Mouse (Mus musculus): ENCODE data around the gene Cmtm8. TPM values are rescaled to one million over a fixed set of nuclear protein-coding genes. Genes with fewer than 3 reads are reported as not detected.

Gene Cmtm8
- total RNA-seq, 2 experiments from 2014 or later, result 1.8 to 2.0 TPM

GRCm38 (mm10) chr9:114824166-114824565, 19.8 kb downstream of the Cmtm8 start:
- DNase-seq (ENCODE audit: extremely low spot score in 1 of 2, low spot score in 1 of 2), result no peak

GRCm38 (mm10) chr9:114821548-114822289, 22.2 kb downstream of the Cmtm8 start:
- DNase-seq (ENCODE audit: extremely low spot score in 1 of 2, low spot score in 1 of 2), result no peak

- DNase-seq (ENCODE audit: extremely low spot score in 1 of 2, low spot score in 1 of 2), result no peak
Observed at GRCm38 (mm10) chr9:114818918-114819317, 25.0 kb downstream of the Cmtm8 start.

GRCm38 (mm10) chr9:114817012-114817411, 26.9 kb downstream of the Cmtm8 start:
- no peak for DNase-seq (ENCODE audit: extremely low spot score in 1 of 2, low spot score in 1 of 2)

GRCm38 (mm10) chr9:114816121-114816520, 27.8 kb downstream of the Cmtm8 start:
- DNase-seq (ENCODE audit: extremely low spot score in 1 of 2, low spot score in 1 of 2), result no peak

GRCm38 (mm10) chr9:114815315-114815714, 28.6 kb downstream of the Cmtm8 start:
- DNase-seq (ENCODE audit: extremely low spot score in 1 of 2, low spot score in 1 of 2), result peak in 1 of 2 experiments; percentile 19

- no peak for DNase-seq (ENCODE audit: extremely low spot score in 1 of 2, low spot score in 1 of 2)
Observed at GRCm38 (mm10) chr9:114812001-114812400, 32.0 kb downstream of the Cmtm8 start.

GRCm38 (mm10) chr9:114810837-114811236, 33.1 kb downstream of the Cmtm8 start:
- DNase-seq (ENCODE audit: extremely low spot score in 1 of 2, low spot score in 1 of 2), result no peak

GRCm38 (mm10) chr9:114808671-114809070, 35.3 kb downstream of the Cmtm8 start:
- DNase-seq (ENCODE audit: extremely low spot score in 1 of 2, low spot score in 1 of 2), result no peak

GRCm38 (mm10) chr9:114807261-114807660, 36.7 kb downstream of the Cmtm8 start:
- DNase-seq (ENCODE audit: extremely low spot score in 1 of 2, low spot score in 1 of 2), result no peak

GRCm38 (mm10) chr9:114805151-114805671, 38.7 kb downstream of the Cmtm8 start:
- peak; percentile 29 to 46 for DNase-seq (ENCODE audit: extremely low spot score in 1 of 2, low spot score in 1 of 2)

- DNase-seq (ENCODE audit: extremely low spot score in 1 of 2, low spot score in 1 of 2), result no peak
Observed at GRCm38 (mm10) chr9:114802191-114802590, 41.8 kb downstream of the Cmtm8 start.

GRCm38 (mm10) chr9:114801301-114801700, 42.7 kb downstream of the Cmtm8 start:
- DNase-seq (ENCODE audit: extremely low spot score in 1 of 2, low spot score in 1 of 2), result no peak

- no peak for DNase-seq (ENCODE audit: extremely low spot score in 1 of 2, low spot score in 1 of 2)
Observed at GRCm38 (mm10) chr9:114799498-114800107, 44.4 kb downstream of the Cmtm8 start.

GRCm38 (mm10) chr9:114798845-114799244, 45.1 kb downstream of the Cmtm8 start:
- DNase-seq (ENCODE audit: extremely low spot score in 1 of 2, low spot score in 1 of 2), result no peak

GRCm38 (mm10) chr9:114797329-114798004, 46.5 kb downstream of the Cmtm8 start:
- peak; percentile 83 to 89 for DNase-seq (ENCODE audit: extremely low spot score in 1 of 2, low spot score in 1 of 2)

GRCm38 (mm10) chr9:114796473-114797050, 47.4 kb downstream of the Cmtm8 start:
- DNase-seq (ENCODE audit: extremely low spot score in 1 of 2, low spot score in 1 of 2), result no peak

- no peak for DNase-seq (ENCODE audit: extremely low spot score in 1 of 2, low spot score in 1 of 2)
Observed at GRCm38 (mm10) chr9:114794491-114794890, 49.5 kb downstream of the Cmtm8 start.

- DNase-seq (ENCODE audit: extremely low spot score in 1 of 2, low spot score in 1 of 2), result no peak
Observed at GRCm38 (mm10) chr9:114793764-114794295, 50.1 kb downstream of the Cmtm8 start.

- no peak for DNase-seq (ENCODE audit: extremely low spot score in 1 of 2, low spot score in 1 of 2)
Observed at GRCm38 (mm10) chr9:114789989-114790388, 54.0 kb downstream of the Cmtm8 start.

GRCm38 (mm10) chr9:114789557-114789956, 54.4 kb downstream of the Cmtm8 start:
- DNase-seq (ENCODE audit: extremely low spot score in 1 of 2, low spot score in 1 of 2), result no peak

All from layer of hippocampus, postnatal 25 days (tissue).